Mouse (Mus musculus) liver, embryonic 12.5 days (tissue): ENCODE measurements around the gene Gm26620. TPM values are rescaled to one million over a fixed set of nuclear protein-coding genes. Genes with fewer than 3 reads are reported as not detected.

Source experiments
- ATAC-seq: fragments of 200-750 bp; cut with Nextera tagmentation; 2 replicates; pipeline ENCODE4 v1.8.0; 2017; ENCODE audit warnings: moderate number of reproducible peaks, mild to moderate bottlenecking, moderate library complexity
- H3K27ac ChIP-seq: fragments of 300-500 bp; sonication (generic); 2 replicates; pipeline ENCODE4 v1.5.1; 2016; ENCODE audit warnings: mild to moderate bottlenecking
- H3K27me3 ChIP-seq: fragments of 300-500 bp; sonication (generic); replicated peaks from 2 replicates; pipeline ENCODE4 v1.6.1; 2016; ENCODE audit warnings: mild to moderate bottlenecking, moderate library complexity
- H3K36me3 ChIP-seq: fragments of 300-500 bp; sonication (generic); 2 replicates; pipeline ENCODE4 v1.6.1; 2016; ENCODE audit warnings: mild to moderate bottlenecking, moderate library complexity
- H3K4me1 ChIP-seq: fragments of 300-500 bp; sonication (generic); 2 replicates; pipeline ENCODE4 v1.6.1; 2016
- H3K4me2 ChIP-seq: fragments of 300-500 bp; sonication (generic); 2 replicates; pipeline ENCODE4 v1.6.1; 2016; ENCODE audit warnings: mild to moderate bottlenecking, moderate library complexity
- H3K4me3 ChIP-seq: fragments of 300-500 bp; sonication (generic); 2 replicates; pipeline ENCODE4 v1.5.1; 2016; ENCODE audit warnings: mild to moderate bottlenecking, moderate library complexity
- H3K9ac ChIP-seq: fragments of 300-500 bp; sonication (generic); 2 replicates; pipeline ENCODE4 v1.6.1; 2016; ENCODE audit warnings: mild to moderate bottlenecking, moderate library complexity
- H3K9me3 ChIP-seq: fragments of 300-500 bp; sonication (generic); replicated peaks from 2 replicates; pipeline ENCODE4 v1.6.1; 2016; ENCODE audit warnings: mild to moderate bottlenecking, moderate library complexity
- WGBS: fragments of 180-500 bp; shearing (Covaris S2); methylation state at CpG from one replicate; pipeline ENCODE4 v1.1.7; 2016; ENCODE audit not compliant: insufficient replicate concordance; 5-methylcytosine and 5-hydroxymethylcytosine counted together
- polyA plus RNA-seq: library from polyadenylated mRNA; unstranded; fragments of >200 nt; fragmentation: Nextera tagmentation; extraction: Ambion mirVana; gene quantifications from 2 replicates; pipeline ENCODE4 v1.2.1, GENCODE M21; 2016

Gm26620 gene
- polyA plus RNA-seq, 1 experiment from 2014 or later, result 0.46 TPM

- H3K4me3 ChIP-seq, result peak overlapping the region; percentile 34
- peak overlapping the region; percentile 53 for H3K4me2 ChIP-seq
These were observed 39.6 kb downstream of the Gm26620 start for GRCm38 (mm10) chr1:170924485-170924884.

GRCm38 (mm10) chr1:170926941-170927340, 42.1 kb downstream of the Gm26620 start:
- no peak overlapping the region for H3K9ac ChIP-seq
- 60% methylated on average over 6 of the region's 6 CpGs for WGBS
- no peaks in the 10 kb centered on the region for H3K27me3 ChIP-seq
- ATAC-seq, result no peak
- H3K9me3 ChIP-seq, result no peaks in the 10 kb centered on the region
- no peak overlapping the region for H3K4me2 ChIP-seq
- H3K36me3 ChIP-seq, result no peaks in the 10 kb centered on the region
- no peak overlapping the region for H3K27ac ChIP-seq
- H3K4me3 ChIP-seq, result no peak overlapping the region
- H3K4me1 ChIP-seq, result peaks cover 7% of the 10 kb centered on the region; the same call in 1 of the 2 replicates

More at GRCm38 (mm10) chr1:170924485-170924884, 39.6 kb downstream of the Gm26620 start:
- Histone ChIP-seq H3K27ac (no peak overlapping the region), H3K9ac (no peak overlapping the region), H3K4me1 (peaks cover 7% of the 10 kb centered on the region; the same call in 1 of the 2 replicates), H3K27me3 (no peaks in the 10 kb centered on the region), H3K9me3 (no peaks in the 10 kb centered on the region), H3K36me3 (no peaks in the 10 kb centered on the region)
- ATAC-seq, result peak; percentile 64; the same call in 1 of the 2 replicates
- WGBS, result 31% methylated on average over 6 of the region's 6 CpGs

GRCm38 (mm10) chr1:170927378-170927777, 42.5 kb downstream of the Gm26620 start, which contains the start of gene Fcrla:
TSS of gene Fcrla (minus strand) at chr1:170927583.
- no peak within 1 kb of the TSS for H3K4me3 ChIP-seq
- H3K9me3 ChIP-seq, result no peaks in the 10 kb centered on the region
- WGBS, result 67% methylated on average over 3 of the region's 3 CpGs
- ATAC-seq, result no peak
- no peaks in the 10 kb centered on the region for H3K27me3 ChIP-seq
- no peaks in the 10 kb centered on the region for H3K36me3 ChIP-seq
- H3K4me1 ChIP-seq, result peaks cover 7% of the 10 kb centered on the region; the same call in 1 of the 2 replicates
- H3K4me2 ChIP-seq, result no peak within 1 kb of the TSS
- no peak within 1 kb of the TSS for H3K9ac ChIP-seq
- no peak within 1 kb of the TSS for H3K27ac ChIP-seq

GRCm38 (mm10) chr1:170928467-170928866, 43.6 kb downstream of the Gm26620 start:
- Histone ChIP-seq H3K4me2 (no peak overlapping the region), H3K4me1 (peaks cover 7% of the 10 kb centered on the region; the same call in 1 of the 2 replicates), H3K36me3 (no peaks in the 10 kb centered on the region), H3K4me3 (no peak overlapping the region), H3K27me3 (no peaks in the 10 kb centered on the region), H3K27ac (no peak overlapping the region), H3K9me3 (no peaks in the 10 kb centered on the region), H3K9ac (no peak overlapping the region)
- no peak for ATAC-seq
- WGBS, result 51% methylated on average over 2 of the region's 2 CpGs

- H3K9me3 ChIP-seq, result no peaks in the 10 kb centered on the region
- no peak overlapping the region for H3K27ac ChIP-seq
- H3K36me3 ChIP-seq, result no peaks in the 10 kb centered on the region
- H3K4me3 ChIP-seq, result no peak overlapping the region
- peaks cover 4% of the 10 kb centered on the region; the same call in 1 of the 2 replicates for H3K4me1 ChIP-seq
- ATAC-seq, result no peak
- H3K27me3 ChIP-seq, result no peaks in the 10 kb centered on the region
- no peak overlapping the region for H3K9ac ChIP-seq
- WGBS, result 72% methylated on average over 4 of the region's 4 CpGs
- no peak overlapping the region for H3K4me2 ChIP-seq
These were observed 44.4 kb downstream of the Gm26620 start for GRCm38 (mm10) chr1:170929245-170929644.

- no peak overlapping the region for H3K9ac ChIP-seq
- no peaks in the 10 kb centered on the region for H3K4me1 ChIP-seq
- no peaks in the 10 kb centered on the region for H3K36me3 ChIP-seq
- H3K27ac ChIP-seq, result no peak overlapping the region
- H3K4me3 ChIP-seq, result no peak overlapping the region
- no peaks in the 10 kb centered on the region for H3K27me3 ChIP-seq
- H3K9me3 ChIP-seq, result no peaks in the 10 kb centered on the region
- H3K4me2 ChIP-seq, result no peak overlapping the region
- no peak for ATAC-seq
- 36% methylated on average over 3 of the region's 3 CpGs for WGBS
These were observed 47.2 kb downstream of the Gm26620 start for GRCm38 (mm10) chr1:170932043-170932442.

- Histone ChIP-seq H3K4me3 (no peak overlapping the region), H3K9ac (no peak overlapping the region), H3K4me1 (no peaks in the 10 kb centered on the region), H3K27me3 (no peaks in the 10 kb centered on the region), H3K27ac (no peak overlapping the region), H3K36me3 (no peaks in the 10 kb centered on the region), H3K9me3 (no peaks in the 10 kb centered on the region), H3K4me2 (no peak overlapping the region)
- no peak for ATAC-seq
- 65% methylated on average over 6 of the region's 6 CpGs for WGBS
These were observed 48.6 kb downstream of the Gm26620 start for GRCm38 (mm10) chr1:170933386-170933920.

- no peak for ATAC-seq
- 56% methylated on average over 1 of the region's 1 CpGs for WGBS
- Histone ChIP-seq H3K9me3 (no peaks in the 10 kb centered on the region), H3K27me3 (no peaks in the 10 kb centered on the region), H3K27ac (no peak overlapping the region), H3K4me1 (no peaks in the 10 kb centered on the region), H3K4me2 (no peak overlapping the region), H3K4me3 (no peak overlapping the region), H3K36me3 (no peaks in the 10 kb centered on the region), H3K9ac (no peak overlapping the region)
These were observed 49.1 kb downstream of the Gm26620 start for GRCm38 (mm10) chr1:170933940-170934339.

GRCm38 (mm10) chr1:170934383-170934782, 49.5 kb downstream of the Gm26620 start:
- Histone ChIP-seq H3K9me3 (no peaks in the 10 kb centered on the region), H3K27me3 (no peaks in the 10 kb centered on the region), H3K36me3 (no peaks in the 10 kb centered on the region), H3K4me2 (no peak overlapping the region), H3K4me3 (no peak overlapping the region), H3K9ac (no peak overlapping the region), H3K27ac (no peak overlapping the region), H3K4me1 (no peaks in the 10 kb centered on the region)
- 54% methylated on average over 2 of the region's 2 CpGs for WGBS
- ATAC-seq, result no peak

Other genes with a start within 250 kb of the Gm26620 start
- 2.1 and 2.6 TPM in 2 replicates for gene Olfml2b, start 240.5 kb upstream of the Gm26620 start, polyA plus RNA-seq
- gene Atf6, start 17.3 kb upstream of the Gm26620 start, polyA plus RNA-seq, result 9.6 and 10.6 TPM in 2 replicates
- gene Dusp12, start 475 bp downstream of the Gm26620 start, polyA plus RNA-seq, result 25.7 and 27.3 TPM in 2 replicates
- 0.10 and 0.13 TPM in 2 replicates for gene Fcrlb, start 27.9 kb downstream of the Gm26620 start, polyA plus RNA-seq
- gene Fcrla, start 42.5 kb downstream of the Gm26620 start, polyA plus RNA-seq, result 0.21 and 0.23 TPM in 2 replicates
- gene Fcgr2b, start 91.5 kb downstream of the Gm26620 start, polyA plus RNA-seq, result 1.7 and 1.9 TPM in 2 replicates
- gene Fcgr4, start 133.9 kb downstream of the Gm26620 start, polyA plus RNA-seq, result 1.3 and 2.0 TPM in 2 replicates
- 16.1 and 17.0 TPM in 2 replicates for gene Fcgr3, start 179.9 kb downstream of the Gm26620 start, polyA plus RNA-seq
- 2.1 and 2.3 TPM in 2 replicates for gene Cfap126, start 228.9 kb downstream of the Gm26620 start, polyA plus RNA-seq